Mouse (Mus musculus): ENCODE measurements around the gene Nt5dc3.

DNA sequence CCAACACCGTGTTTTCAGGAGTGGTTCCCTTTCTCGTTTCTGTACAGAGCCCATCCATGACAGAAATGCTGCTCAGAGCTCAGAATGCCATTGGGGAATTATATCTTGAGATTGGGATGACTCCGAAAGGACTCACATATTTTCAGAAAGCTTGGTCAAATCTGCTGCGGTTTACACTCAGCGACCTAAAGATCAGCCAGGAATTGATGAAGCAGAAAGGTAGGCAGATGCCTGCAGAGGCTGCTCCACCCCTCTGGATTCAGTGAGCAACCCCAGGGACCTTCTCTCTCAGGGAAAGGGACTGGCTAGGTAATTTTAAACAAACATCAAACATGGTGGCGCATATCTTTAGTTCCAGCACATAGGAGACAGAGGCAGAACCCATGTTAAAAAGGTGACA lies 20.6 kb upstream of the Nt5dc3 start:
- TF ChIP-seq CTCF (IDR thresholded peaks at IDR 0.05; ENCODE audit: control insufficient read depth, insufficient read depth, insufficient read length) = no peak
- TF ChIP-seq USF1 (IDR thresholded peaks at IDR 0.05; ENCODE audit: low read depth) = no peak
- TF ChIP-seq CEBPB (IDR thresholded peaks at IDR 0.05; ENCODE audit: low read depth) = no peak
- TF ChIP-seq MAX (IDR thresholded peaks at IDR 0.05) = no peak
- TF ChIP-seq FOSL1 (IDR thresholded peaks at IDR 0.05; ENCODE audit: insufficient read depth, low read length, poor library complexity, severe bottlenecking) = no peak
- TF ChIP-seq MYOG (IDR thresholded peaks at IDR 0.05; ENCODE audit: control insufficient read depth, extremely low read depth, insufficient read length) = no peak
- TF ChIP-seq MYOD1 (IDR thresholded peaks at IDR 0.05; ENCODE audit: control insufficient read depth, insufficient read length, low read depth) = no peak
